Comparison of ENCODE assay signal across 8 mouse cellular contexts in genomic region chr10:59898935-59899334, GRCm38 (mm10). TPM values are rescaled to one million over a fixed set of nuclear protein-coding genes. Genes with fewer than 3 reads are reported as not detected.
DNase-seq lines count a peak whose midpoint lies in the region; ATAC-seq and TF ChIP-seq lines count a peak whose summit lies in the region.

No protein-coding gene starts in this region.

- peak overlapping the region; percentile 42 for H3K4me2 ChIP-seq in heart, postnatal 0 days (ENCODE audit: low read depth, low read length)
- H3K4me2 ChIP-seq in hindbrain, embryonic 15.5 days: peak overlapping the region; percentile 41; the same call in 1 of the 2 replicates
- H3K4me2 ChIP-seq in midbrain, embryonic 12.5 days (replicated peaks): peak overlapping the region; percentile 35

- TF ChIP-seq EP300 in heart, postnatal 0 days (IDR thresholded peaks at IDR 0.05; ENCODE audit: low read depth): no peak

- no peak for DNase-seq in heart, postnatal 0 days (ENCODE audit: low spot score)
- no peak for DNase-seq in heart, postnatal 36 days
- peak; percentile 47 for DNase-seq in c-Kit-positive CD71-positive TER-119-positive erythroid progenitor cells, embryonic 14.5 days (ENCODE audit: low spot score)
- DNase-seq in urinary bladder, postnatal 10 days (ENCODE audit: low spot score): no peak
- no peak for DNase-seq in adrenal gland, adult 8-10 months
- no peak for DNase-seq in left cerebral cortex, postnatal 10 days (ENCODE audit: extremely low spot score in 1 of 2, low spot score in 2 of 2)

- no peaks in the 10 kb centered on the region for H3K27me3 ChIP-seq in heart, postnatal 0 days (ENCODE audit: control insufficient read depth, insufficient read depth, low read length)
- no peaks in the 10 kb centered on the region for H3K27me3 ChIP-seq in hindbrain, embryonic 15.5 days
- no peaks in the 10 kb centered on the region for H3K27me3 ChIP-seq in midbrain, embryonic 12.5 days

- intact Hi-C loops in heart, postnatal 36 days (cut with DNase I): loop anchor here (2.0 kb wide), 1 partner anchor 22 kb away; no protein-coding TSS in a partner anchor
- intact Hi-C loops in left cerebral cortex, postnatal 10 days (cut with DNase I): no loop called here

- H3K36me3 ChIP-seq in heart, postnatal 0 days (replicated peaks; ENCODE audit: control insufficient read depth, insufficient read depth, low read length): peaks cover 38% of the 10 kb centered on the region
- peaks cover 18% of the 10 kb centered on the region for H3K36me3 ChIP-seq in hindbrain, embryonic 15.5 days
- H3K36me3 ChIP-seq in midbrain, embryonic 12.5 days: peaks cover 23% of the 10 kb centered on the region

- no peaks in the 10 kb centered on the region for H3K9me3 ChIP-seq in heart, postnatal 0 days (replicated peaks; ENCODE audit: control insufficient read depth, low read length)
- no peaks in the 10 kb centered on the region for H3K9me3 ChIP-seq in hindbrain, embryonic 15.5 days
- no peaks in the 10 kb centered on the region for H3K9me3 ChIP-seq in midbrain, embryonic 12.5 days

- peak overlapping the region; percentile 44 for H3K9ac ChIP-seq in heart, postnatal 0 days (replicated peaks; ENCODE audit: low read depth, low read length)
- peak overlapping the region; percentile 35 for H3K9ac ChIP-seq in hindbrain, embryonic 15.5 days
- peak overlapping the region; percentile 57; the same call in 1 of the 2 replicates for H3K9ac ChIP-seq in midbrain, embryonic 12.5 days (replicated peaks)

- 39% methylated on average over 2 of the region's 2 CpGs for WGBS in heart, postnatal 0 days
- 13% methylated on average over 2 of the region's 2 CpGs for WGBS in hindbrain, embryonic 15.5 days
- WGBS in midbrain, embryonic 12.5 days: 36% methylated on average over 2 of the region's 2 CpGs

- H3K27ac ChIP-seq in heart, postnatal 0 days (ENCODE audit: low read depth): peak overlapping the region; percentile 92
- peak overlapping the region; percentile 95 for H3K27ac ChIP-seq in hindbrain, embryonic 15.5 days (replicated peaks)
- peak overlapping the region; percentile 99 for H3K27ac ChIP-seq in midbrain, embryonic 12.5 days (replicated peaks)

- no peak overlapping the region for H3K4me3 ChIP-seq in heart, postnatal 0 days (ENCODE audit: low read depth, low read length)
- no peak overlapping the region for H3K4me3 ChIP-seq in hindbrain, embryonic 15.5 days
- H3K4me3 ChIP-seq in midbrain, embryonic 12.5 days: no peak overlapping the region

- H3K4me1 ChIP-seq in heart, postnatal 0 days (ENCODE audit: control insufficient read depth, insufficient read depth): peaks cover 66% of the 10 kb centered on the region
- peaks cover 82% of the 10 kb centered on the region for H3K4me1 ChIP-seq in hindbrain, embryonic 15.5 days (replicated peaks)
- peaks cover 79% of the 10 kb centered on the region for H3K4me1 ChIP-seq in midbrain, embryonic 12.5 days

- no peak for ATAC-seq in heart, postnatal 0 days (ENCODE audit: insufficient read depth, low read depth)
- no peak for ATAC-seq in hindbrain, embryonic 15.5 days (ENCODE audit: low FRiP score, low read depth)
- ATAC-seq in midbrain, embryonic 12.5 days (ENCODE audit: low FRiP score, low read depth): no peak

- no peak for TF ChIP-seq CTCF in heart, postnatal 0 days (IDR thresholded peaks at IDR 0.05; ENCODE audit: low read depth)

RNA-seq across cellular contexts. Expression of gene Dnajb12, which starts 19.6 kb away (rescaled TPM):
- total RNA-seq in heart, postnatal 0 days (2014; rRNA removed; ENCODE audit: low replicate concordance): 48.5 and 50.0 TPM in 2 replicates
- polyA plus RNA-seq in heart, postnatal 0 days (2015; fragmentation: Nextera tagmentation; extraction: Ambion mirVana): 18.4 and 18.5 TPM in 2 replicates
- total RNA-seq in heart, postnatal 36 days (2021): 10 to 100 TPM; 39.8 to 43.5 TPM
- 18.6 and 24.6 TPM in 2 replicates for polyA plus RNA-seq in hindbrain, embryonic 15.5 days (2015; fragmentation: Nextera tagmentation; extraction: Ambion mirVana)
- polyA plus RNA-seq in midbrain, embryonic 12.5 days (2016; fragmentation: Nextera tagmentation; extraction: Ambion mirVana): 22.5 and 22.7 TPM in 2 replicates
- 10 to 100 TPM; 59.3 to 67.0 (median 62.9) TPM for total RNA-seq in adrenal gland, adult 8-10 months (2022)
- total RNA-seq in left cerebral cortex, postnatal 10 days (2021): 10 to 100 TPM; 44.9 to 47.1 TPM

RNA-seq across cellular contexts. Expression of gene Ddit4, which starts 52.7 kb away (rescaled TPM):
- 30.3 and 35.6 TPM in 2 replicates for total RNA-seq in heart, postnatal 0 days (2014; rRNA removed; ENCODE audit: low replicate concordance)
- 17.0 and 17.4 TPM in 2 replicates for polyA plus RNA-seq in heart, postnatal 0 days (2015; fragmentation: Nextera tagmentation; extraction: Ambion mirVana)
- 10 to 100 TPM; 37.1 to 64.2 TPM for total RNA-seq in heart, postnatal 36 days (2021)
- polyA plus RNA-seq in hindbrain, embryonic 15.5 days (2015; fragmentation: Nextera tagmentation; extraction: Ambion mirVana): 68.9 and 71.1 TPM in 2 replicates
- 47.6 and 51.6 TPM in 2 replicates for polyA plus RNA-seq in midbrain, embryonic 12.5 days (2016; fragmentation: Nextera tagmentation; extraction: Ambion mirVana)
- total RNA-seq in adrenal gland, adult 8-10 months (2022): 10 to 100 TPM; 27.9 to 91.5 (median 34.7) TPM
- 10 to 100 TPM; 52.2 to 67.8 TPM for total RNA-seq in left cerebral cortex, postnatal 10 days (2021)
